Mouse (Mus musculus) heart, embryonic 12.5 days (tissue): ENCODE results near the gene Xlr4b. TPM values are rescaled to one million over a fixed set of nuclear protein-coding genes. Genes with fewer than 3 reads are reported as not detected.
A peak's percentile ranks its signal among the peaks of the same experiment; 100 is the strongest.
"Not testable (repeated sequence)": the region's sequence is repeated elsewhere in the genome, so short reads cannot be mapped to it uniquely, and the experiment has no call there.

ENCODE experiments used
- ATAC-seq: fragments of 200-750 bp; cut with Nextera tagmentation; 2 replicates; pipeline ENCODE4 v1.8.0; 2017; ENCODE audit warnings: moderate TSS enrichment, moderate library complexity; ENCODE audit not compliant: insufficient number of reproducible peaks, low FRiP score
- H3K27ac ChIP-seq: fragments of 300-500 bp; sonication (generic); 2 replicates; pipeline ENCODE4 v1.5.1; 2016; ENCODE audit warnings: mild to moderate bottlenecking, moderate library complexity; ENCODE audit not compliant: poor library complexity, severe bottlenecking
- H3K27me3 ChIP-seq: fragments of 300-500 bp; sonication (generic); replicated peaks from 2 replicates; pipeline ENCODE4 v1.6.1; 2016; ENCODE audit warnings: mild to moderate bottlenecking, moderate library complexity
- H3K36me3 ChIP-seq: fragments of 300-500 bp; sonication (generic); 2 replicates; pipeline ENCODE4 v1.6.1; 2016; ENCODE audit warnings: mild to moderate bottlenecking, moderate library complexity
- H3K4me1 ChIP-seq: fragments of 300-500 bp; sonication (generic); replicated peaks from 2 replicates; pipeline ENCODE4 v1.6.1; 2016; ENCODE audit warnings: mild to moderate bottlenecking
- H3K4me2 ChIP-seq: fragments of 300-500 bp; sonication (generic); 2 replicates; pipeline ENCODE4 v1.6.1; 2016; ENCODE audit warnings: mild to moderate bottlenecking, moderate library complexity
- H3K4me3 ChIP-seq: fragments of 300-500 bp; sonication (generic); 2 replicates; pipeline ENCODE4 v1.5.1; 2016; ENCODE audit warnings: mild to moderate bottlenecking
- H3K9ac ChIP-seq: fragments of 300-500 bp; sonication (generic); 2 replicates; pipeline ENCODE4 v1.6.1; 2016; ENCODE audit warnings: mild to moderate bottlenecking, moderate library complexity
- H3K9me3 ChIP-seq: fragments of 300-500 bp; sonication (generic); replicated peaks from 2 replicates; pipeline ENCODE4 v1.6.1; 2016; ENCODE audit warnings: mild to moderate bottlenecking, moderate library complexity
- WGBS: fragments of 180-500 bp; shearing (Covaris S2); methylation state at CpG from one replicate; pipeline ENCODE4 v1.1.7; 2016; 5-methylcytosine and 5-hydroxymethylcytosine counted together
- polyA plus RNA-seq: library from polyadenylated mRNA; unstranded; fragments of >200 nt; fragmentation: Nextera tagmentation; extraction: Ambion mirVana; gene quantifications from 2 replicates; pipeline ENCODE4 v1.2.1, GENCODE M21; 2016

Xlr4b gene
- polyA plus RNA-seq: 0.96 and 1.2 TPM in 2 replicates

GRCm38 (mm10) chrX:73213819-73214564 lies at the start of gene Xlr4b:
TSS of gene Xlr4b (plus strand) at chrX:73214333.
- not testable (repeated sequence) for H3K9ac ChIP-seq, H3K4me3 ChIP-seq, H3K4me1 ChIP-seq, H3K27ac ChIP-seq, H3K4me2 ChIP-seq, H3K27me3 ChIP-seq, H3K36me3 ChIP-seq, ATAC-seq, H3K9me3 ChIP-seq
- 66% methylated on average over 18 of the region's 19 CpGs for WGBS

GRCm38 (mm10) chrX:73176889-73177288 lies 37.2 kb upstream of the Xlr4b start, which contains the start of gene Spin2d:
TSS of gene Spin2d (minus strand) at chrX:73176989.
- not testable (repeated sequence) for H3K27me3 ChIP-seq, H3K36me3 ChIP-seq, H3K4me2 ChIP-seq, H3K9ac ChIP-seq, H3K27ac ChIP-seq, H3K4me3 ChIP-seq, ATAC-seq, H3K9me3 ChIP-seq, H3K4me1 ChIP-seq
- 79% methylated on average over 8 of the region's 15 CpGs for WGBS

GRCm38 (mm10) chrX:73191934-73192333 lies 22.2 kb upstream of the Xlr4b start, which contains the start of gene Xlr3b:
TSS of gene Xlr3b (plus strand) at chrX:73192207.
- not testable (repeated sequence) for H3K27ac ChIP-seq, H3K9me3 ChIP-seq, H3K4me2 ChIP-seq, H3K9ac ChIP-seq, H3K36me3 ChIP-seq, ATAC-seq, H3K27me3 ChIP-seq, H3K4me3 ChIP-seq, H3K4me1 ChIP-seq
- 72% methylated on average over 12 of the region's 12 CpGs for WGBS

GRCm38 (mm10) chrX:73225365-73225764 lies 11.2 kb downstream of the Xlr4b start:
- ATAC-seq: no peak
- Histone ChIP-seq H3K4me1 (no peaks in the 10 kb centered on the region), H3K9me3 (no peaks in the 10 kb centered on the region), H3K4me2 (no peak overlapping the region), H3K36me3 (no peaks in the 10 kb centered on the region), H3K27ac (no peak overlapping the region), H3K4me3 (no peak overlapping the region), H3K27me3 (peaks cover 15% of the 10 kb centered on the region; the same call in 1 of the 2 replicates), H3K9ac (no peak overlapping the region)
- 31% methylated on average over 1 of the region's 1 CpGs for WGBS

- Histone ChIP-seq H3K27ac (peak within 1 kb of the TSS; percentile 90), H3K4me3 (peak within 1 kb of the TSS; percentile 74), H3K4me1 (no peaks in the 10 kb centered on the region), H3K9ac (peak within 1 kb of the TSS; percentile 79), H3K36me3 (no peaks in the 10 kb centered on the region), H3K4me2 (peak within 1 kb of the TSS; percentile 75), H3K9me3 (no peaks in the 10 kb centered on the region), H3K27me3 (peaks cover 15% of the 10 kb centered on the region; the same call in 1 of the 2 replicates)
- WGBS: 9% methylated on average over 35 of the region's 39 CpGs
- peak; percentile 88 for ATAC-seq
Observed at GRCm38 (mm10) chrX:73227914-73228605, 13.9 kb downstream of the Xlr4b start, which contains the start of gene F8a. TSS of gene F8a (plus strand) at chrX:73228291.

- Histone ChIP-seq H3K9ac (peak overlapping the region; percentile 79), H3K4me3 (peak overlapping the region; percentile 74), H3K9me3 (no peaks in the 10 kb centered on the region), H3K36me3 (no peaks in the 10 kb centered on the region), H3K4me2 (peak overlapping the region; percentile 75), H3K27me3 (peaks cover 15% of the 10 kb centered on the region; the same call in 1 of the 2 replicates), H3K4me1 (no peaks in the 10 kb centered on the region), H3K27ac (peak overlapping the region; percentile 90)
- ATAC-seq: peak; percentile 57; the same call in 1 of the 2 replicates
- 11% methylated on average over 51 of the region's 51 CpGs for WGBS
Observed at GRCm38 (mm10) chrX:73228606-73229214, 14.6 kb downstream of the Xlr4b start.

GRCm38 (mm10) chrX:73229288-73229687 lies 15.2 kb downstream of the Xlr4b start:
- peaks cover 15% of the 10 kb centered on the region; the same call in 1 of the 2 replicates for H3K27me3 ChIP-seq
- peak overlapping the region; percentile 75 for H3K4me2 ChIP-seq
- no peak overlapping the region for H3K27ac ChIP-seq
- H3K9me3 ChIP-seq: no peaks in the 10 kb centered on the region
- no peaks in the 10 kb centered on the region for H3K4me1 ChIP-seq
- ATAC-seq: no peak
- no peaks in the 10 kb centered on the region for H3K36me3 ChIP-seq
- peak overlapping the region; percentile 74 for H3K4me3 ChIP-seq
- WGBS: 31% methylated on average over 3 of the region's 3 CpGs
- H3K9ac ChIP-seq: peak overlapping the region; percentile 79; the same call in 1 of the 2 replicates

GRCm38 (mm10) chrX:73242821-73243325 lies 28.7 kb downstream of the Xlr4b start, which contains the start of gene Xlr4c:
TSS of gene Xlr4c (minus strand) at chrX:73243130.
- H3K4me3 ChIP-seq, H3K27ac ChIP-seq, ATAC-seq, H3K9ac ChIP-seq, H3K4me2 ChIP-seq, H3K27me3 ChIP-seq, H3K4me1 ChIP-seq, H3K36me3 ChIP-seq, H3K9me3 ChIP-seq: not testable (repeated sequence)
- 76% methylated on average over 14 of the region's 14 CpGs for WGBS

GRCm38 (mm10) chrX:73262428-73262827 lies 48.3 kb downstream of the Xlr4b start:
- H3K9ac ChIP-seq, H3K4me2 ChIP-seq, H3K4me3 ChIP-seq, H3K27me3 ChIP-seq, H3K4me1 ChIP-seq, H3K36me3 ChIP-seq, H3K9me3 ChIP-seq, H3K27ac ChIP-seq, ATAC-seq: not testable (repeated sequence)
- 68% methylated on average over 1 of the region's 2 CpGs for WGBS

- 82% methylated on average over 14 of the region's 14 CpGs for WGBS
- H3K4me1 ChIP-seq, H3K27me3 ChIP-seq, H3K9me3 ChIP-seq, H3K9ac ChIP-seq, H3K4me2 ChIP-seq, H3K36me3 ChIP-seq, ATAC-seq, H3K4me3 ChIP-seq, H3K27ac ChIP-seq: not testable (repeated sequence)
Observed at GRCm38 (mm10) chrX:73265270-73265669, 51.1 kb downstream of the Xlr4b start, which contains the start of gene Xlr3c. TSS of gene Xlr3c (minus strand) at chrX:73265390.
